Mouse (Mus musculus) MEL (cell line): ENCODE results near the gene Aspscr1. TPM values are rescaled to one million over a fixed set of nuclear protein-coding genes. Genes with fewer than 3 reads are reported as not detected.

Source experiments
- DNase-seq: peaks from one replicate; pipeline ENCODE4 v3.0.0; 2011; ENCODE audit warnings: low read depth, low spot score
- H3K27ac ChIP-seq: 2 replicates; pipeline ENCODE4 v1.5.1; 2012; ENCODE audit warnings: low read depth, mild to moderate bottlenecking, control low read depth, low read length, moderate library complexity; ENCODE audit not compliant: control insufficient read depth
- H3K27me3 ChIP-seq, 2 experiments: fragments of 150-350 bp in 1 of 2; sonication (generic) in 1 of 2; 2 replicates each; pipeline ENCODE4 v1.6.1; 2012; ENCODE audit warnings: low read length in 2 of 2, mild to moderate bottlenecking in 2 of 2, improper control_type of control experiment in 1 of 2, moderate library complexity in 1 of 2; ENCODE audit not compliant: insufficient read depth in 2 of 2, control insufficient read depth in 1 of 2
- H3K36me3 ChIP-seq, 2 experiments: 2 replicates each; pipeline ENCODE4 v1.6.1; 2012 to 2014; ENCODE audit warnings: low read length in 2 of 2, improper control_type of control experiment in 1 of 2, inconsistent platforms in 1 of 2, mild to moderate bottlenecking in 1 of 2; ENCODE audit not compliant: insufficient read depth in 2 of 2, control insufficient read depth in 1 of 2
- H3K4me1 ChIP-seq, 2 experiments: fragments of 150-350 bp in 1 of 2; sonication (generic) in 1 of 2; 2 replicates each; pipeline ENCODE4 v1.6.1; 2012; ENCODE audit warnings: low read length in 2 of 2, improper control_type of control experiment in 1 of 2, mild to moderate bottlenecking in 1 of 2; ENCODE audit not compliant: insufficient read depth in 2 of 2, control insufficient read depth in 1 of 2
- H3K4me3 ChIP-seq, 2 experiments: fragments of 150-350 bp in 1 of 2; sonication (generic) in 1 of 2; 2 replicates each; pipeline ENCODE4 v1.5.1; 2012; ENCODE audit warnings: low read depth in 2 of 2, low read length in 2 of 2, mild to moderate bottlenecking in 2 of 2, moderate library complexity in 2 of 2, control low read depth in 1 of 2, improper control_type of control experiment in 1 of 2; ENCODE audit not compliant: control insufficient read depth in 1 of 2, insufficient read depth in 1 of 2
- H3K79me2 ChIP-seq: 2 replicates; pipeline ENCODE4 v1.6.1; 2012; ENCODE audit warnings: mild to moderate bottlenecking, low read length, moderate library complexity; ENCODE audit not compliant: control insufficient read depth, poor library complexity, insufficient read depth
- H3K9ac ChIP-seq: 2 replicates; pipeline ENCODE4 v1.6.1; 2012; ENCODE audit warnings: low read depth, mild to moderate bottlenecking, control low read depth, low read length, moderate library complexity; ENCODE audit not compliant: control insufficient read depth, poor library complexity, severe bottlenecking
- H3K9me3 ChIP-seq: fragments of 150-350 bp; sonication (generic); replicated peaks from 2 replicates; pipeline ENCODE4 v1.6.1; 2012; ENCODE audit warnings: mild to moderate bottlenecking, low read length, improper control_type of control experiment, moderate library complexity; ENCODE audit not compliant: insufficient read depth
- BHLHE40 ChIP-seq: IDR thresholded peaks from 2 replicates; pipeline ENCODE4 v1.6.1; 2012; ENCODE audit warnings: low read depth, mild to moderate bottlenecking, inconsistent platforms, low read length, improper control_type of control experiment, borderline replicate concordance
- E2F4 ChIP-seq: IDR thresholded peaks from 2 replicates; pipeline ENCODE4 v1.6.1; 2011; ENCODE audit warnings: low read depth, low read length, improper control_type of control experiment, borderline replicate concordance
- ELF1 ChIP-seq: IDR thresholded peaks from 2 replicates; pipeline ENCODE4 v1.6.1; 2014; ENCODE audit warnings: low read depth, mild to moderate bottlenecking, inconsistent platforms, low read length, improper control_type of control experiment, moderate library complexity
- GABPA ChIP-seq: IDR thresholded peaks from 2 replicates; pipeline ENCODE4 v1.6.1; 2012; ENCODE audit warnings: low read depth, mild to moderate bottlenecking, inconsistent platforms, low read length, improper control_type of control experiment, moderate library complexity
- GATA1 ChIP-seq: IDR thresholded peaks from 2 replicates; pipeline ENCODE4 v1.6.1; 2011; ENCODE audit warnings: low read depth, low read length, improper control_type of control experiment
- JUND ChIP-seq: IDR thresholded peaks from 2 replicates; pipeline ENCODE4 v1.6.1; 2011; ENCODE audit warnings: low read depth, mild to moderate bottlenecking, improper control_type of control experiment, low read length
- MAFK ChIP-seq: IDR thresholded peaks from 2 replicates; pipeline ENCODE4 v1.6.1; 2011; ENCODE audit warnings: low read depth, mild to moderate bottlenecking, low read length, improper control_type of control experiment, borderline replicate concordance
- MAZ ChIP-seq: IDR thresholded peaks from 2 replicates; pipeline ENCODE4 v1.6.1; 2012; ENCODE audit warnings: low read depth, mild to moderate bottlenecking, inconsistent platforms, low read length, improper control_type of control experiment
- MEF2A ChIP-seq: IDR thresholded peaks from 2 replicates; pipeline ENCODE4 v1.6.1; 2014; ENCODE audit warnings: low read depth, mild to moderate bottlenecking, inconsistent platforms, low read length, improper control_type of control experiment; ENCODE audit not compliant: poor library complexity, insufficient replicate concordance, severe bottlenecking; ENCODE audit errors: extremely low read depth
- MXI1 ChIP-seq: IDR thresholded peaks from 2 replicates; pipeline ENCODE4 v1.6.1; 2011; ENCODE audit warnings: mild to moderate bottlenecking, low read depth, low read length, improper control_type of control experiment
- MYB ChIP-seq: IDR thresholded peaks from 2 replicates; pipeline ENCODE4 v1.6.1; 2011; ENCODE audit warnings: mild to moderate bottlenecking, low read depth, low read length, improper control_type of control experiment
- MYC ChIP-seq: IDR thresholded peaks from 2 replicates; pipeline ENCODE4 v1.6.1; 2011; ENCODE audit warnings: low read depth, mild to moderate bottlenecking, low read length, improper control_type of control experiment, moderate library complexity
- NRF1 ChIP-seq: IDR thresholded peaks from 2 replicates; pipeline ENCODE4 v1.6.1; 2014; ENCODE audit warnings: low read depth, mild to moderate bottlenecking, inconsistent platforms, low read length, improper control_type of control experiment, moderate library complexity; ENCODE audit not compliant: poor library complexity, insufficient read depth, severe bottlenecking
- POLR2A ChIP-seq, 2 experiments: IDR thresholded peaks; 2 replicates each; pipeline ENCODE4 v1.6.1; 2011 to 2012; ENCODE audit warnings: low read length in 2 of 2, mild to moderate bottlenecking in 2 of 2, control low read depth in 1 of 2, improper control_type of control experiment in 1 of 2, low read depth in 1 of 2, moderate library complexity in 1 of 2; ENCODE audit not compliant: control insufficient read depth in 1 of 2, insufficient read depth in 1 of 2, poor library complexity in 1 of 2
- POLR2AphosphoS2 ChIP-seq: IDR thresholded peaks from 2 replicates; pipeline ENCODE4 v1.6.1; 2011; ENCODE audit warnings: low read length, improper control_type of control experiment
- POLR2AphosphoS5 ChIP-seq: IDR thresholded peaks from 2 replicates; pipeline ENCODE4 v1.6.1; 2012; ENCODE audit warnings: low read depth, borderline replicate concordance, mild to moderate bottlenecking, inconsistent platforms, low read length, moderate library complexity, mixed read lengths
- RAD21 ChIP-seq: IDR thresholded peaks from 2 replicates; pipeline ENCODE4 v1.6.1; 2011; ENCODE audit warnings: mild to moderate bottlenecking, low read depth, low read length, improper control_type of control experiment
- SIN3A ChIP-seq: IDR thresholded peaks from 2 replicates; pipeline ENCODE4 v1.6.1; 2012; ENCODE audit warnings: low read length, improper control_type of control experiment, inconsistent platforms
- TCF12 ChIP-seq: IDR thresholded peaks from 2 replicates; pipeline ENCODE4 v1.6.1; 2014; ENCODE audit warnings: low read depth, mild to moderate bottlenecking, inconsistent platforms, low read length, improper control_type of control experiment, moderate library complexity
- UBTF ChIP-seq: IDR thresholded peaks from 2 replicates; pipeline ENCODE4 v1.6.1; 2012; ENCODE audit warnings: low read depth, mild to moderate bottlenecking, inconsistent platforms, low read length, improper control_type of control experiment, moderate library complexity, borderline replicate concordance; ENCODE audit not compliant: insufficient read depth
- USF1 ChIP-seq: IDR thresholded peaks from 2 replicates; pipeline ENCODE4 v1.6.1; 2014; ENCODE audit warnings: low read depth, mild to moderate bottlenecking, inconsistent platforms, low read length, improper control_type of control experiment, moderate library complexity
- ZC3H11A ChIP-seq: IDR thresholded peaks from 2 replicates; pipeline ENCODE4 v1.6.1; 2012; ENCODE audit warnings: low read depth, mild to moderate bottlenecking, inconsistent platforms, low read length, improper control_type of control experiment
- ZNF384 ChIP-seq: IDR thresholded peaks from 2 replicates; pipeline ENCODE4 v1.6.1; 2012; ENCODE audit warnings: low read depth, mild to moderate bottlenecking, inconsistent platforms, low read length, improper control_type of control experiment
- polyA plus RNA-seq, 2 experiments: library from polyadenylated mRNA; stranded (reverse) in 1 of 2; unstranded in 1 of 2; fragments of >175 nt in 1 of 2; fragments of >200 nt in 1 of 2; gene quantifications; 2 replicates each; pipeline versions ENCODE4 v1.2.1 to v1.2.4; 2012; ENCODE audit warnings: low replicate concordance in 2 of 2, low read depth in 1 of 2; ENCODE audit not compliant: insufficient read length in 2 of 2, insufficient read depth in 1 of 2, missing spikeins in 1 of 2
- total RNA-seq: library from RNA; depleted of rRNA; stranded (reverse); fragments of 300-350 nt; gene quantifications from 2 replicates; pipeline ENCODE4 v1.2.3, GENCODE M21; 2012

Gene Aspscr1
- total and polyA plus RNA-seq, 3 experiments = 36.2 to 72.5 TPM; not detected in 1

DNA sequence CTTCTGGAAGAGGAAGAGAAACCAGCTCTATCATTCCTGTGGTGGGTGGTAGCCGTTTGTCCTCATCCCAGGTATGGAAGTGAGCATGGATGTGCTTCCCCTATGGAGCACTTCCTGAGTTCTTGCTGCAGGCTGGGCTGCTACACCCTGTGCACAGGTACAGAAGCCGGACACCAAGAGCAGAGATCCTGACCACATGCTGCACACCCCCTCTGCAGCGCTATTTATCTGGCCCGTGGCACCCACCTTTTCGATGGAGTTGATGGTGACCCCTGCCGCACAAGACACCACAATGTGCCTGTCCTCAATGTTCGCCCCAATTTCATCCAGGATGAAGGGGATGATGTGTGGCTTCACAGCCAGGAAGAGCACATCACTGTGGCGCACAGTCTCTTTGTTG is 30.9 kb upstream of the Aspscr1 start:
- peaks cover 7 to 15% of the 10 kb centered on the region in 2 experiments for H3K4me1 ChIP-seq
- no peak for TF ChIP-seq GATA1
- TF ChIP-seq ZC3H11A = no peak
- TF ChIP-seq MAFK = no peak
- no peak for TF ChIP-seq BHLHE40
- TF ChIP-seq E2F4 = no peak
- no peak for TF ChIP-seq POLR2A (IDR thresholded peaks at IDR 0.05; ENCODE audit: control insufficient read depth in 1 of 2, insufficient read depth in 1 of 2, low read depth in 1 of 2, low read length in 2 of 2, poor library complexity in 1 of 2)
- TF ChIP-seq RAD21 = no peak
- no peak for TF ChIP-seq TCF12
- TF ChIP-seq ZNF384 = no peak
- H3K9ac ChIP-seq = no peak overlapping the region
- no peaks in the 10 kb centered on the region for H3K9me3 ChIP-seq
- no peak overlapping the region for H3K27ac ChIP-seq
- peaks cover 0 to 8% of the 10 kb centered on the region in 2 experiments; a peak in 2 of 4 replicates for H3K36me3 ChIP-seq
- H3K27me3 ChIP-seq = no peaks in the 10 kb centered on the region
- no peak overlapping the region for H3K4me3 ChIP-seq
- DNase-seq = no peak
- no peaks in the 10 kb centered on the region for H3K79me2 ChIP-seq

DNA sequence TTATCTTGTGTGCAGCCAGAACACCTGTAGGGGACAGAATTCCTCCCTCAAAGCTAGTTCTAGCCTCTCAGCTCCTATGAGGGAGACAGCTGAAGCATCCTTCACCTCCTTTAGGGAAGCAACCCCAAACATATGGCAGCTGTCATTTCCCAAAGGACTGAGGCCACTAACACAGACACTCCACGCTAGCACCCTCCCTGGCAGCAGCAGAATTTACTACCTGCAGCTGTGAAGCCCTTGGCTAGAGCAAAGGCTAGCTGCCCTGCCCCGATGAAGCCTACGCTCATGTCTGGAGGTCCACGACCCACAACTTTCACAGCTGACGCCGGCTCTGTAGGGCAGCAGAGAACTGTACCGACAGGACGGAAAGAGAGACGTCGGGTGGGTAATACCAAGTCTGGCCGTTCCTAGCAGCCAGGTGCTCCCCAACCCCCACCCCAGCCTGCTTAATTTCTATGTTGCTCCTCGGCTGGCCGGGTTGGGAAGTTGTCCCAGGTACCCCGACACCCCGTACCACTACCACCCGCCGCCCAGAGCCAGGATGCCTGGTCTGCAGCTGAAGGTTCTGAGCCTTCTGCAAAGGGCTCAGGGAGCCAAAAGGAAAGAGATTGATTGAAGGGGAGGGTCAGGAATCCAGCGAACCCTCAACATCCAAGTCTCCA is 29.7 kb upstream of the Aspscr1 start:
- H3K4me3 ChIP-seq = peak overlapping the region; percentile 54 to 58
- peaks cover 7 to 15% of the 10 kb centered on the region in 2 experiments for H3K4me1 ChIP-seq
- no peaks in the 10 kb centered on the region for H3K9me3 ChIP-seq
- DNase-seq = no peak
- H3K27me3 ChIP-seq = no peaks in the 10 kb centered on the region
- TF ChIP-seq POLR2AphosphoS2 = no peak
- TF ChIP-seq POLR2A (IDR thresholded peaks at IDR 0.05; ENCODE audit: control insufficient read depth in 1 of 2, insufficient read depth in 1 of 2, low read depth in 1 of 2, low read length in 2 of 2, poor library complexity in 1 of 2) = 0 out of 4 replicates have a peak, but pooled peaks of 1 of the 2 experiments have one; percentile 4
- H3K79me2 ChIP-seq = no peaks in the 10 kb centered on the region
- peaks cover 0 to 8% of the 10 kb centered on the region in 2 experiments; a peak in 2 of 4 replicates for H3K36me3 ChIP-seq
- peak overlapping the region; percentile 74 for H3K9ac ChIP-seq
- no peak overlapping the region for H3K27ac ChIP-seq

- Histone ChIP-seq H3K9ac (peak within 1 kb of the TSS; percentile 74), H3K9me3 (no peaks in the 10 kb centered on the region), H3K4me1 (peaks cover 7 to 15% of the 10 kb centered on the region in 2 experiments), H3K4me3 (peak within 1 kb of the TSS; percentile 58 to 59), H3K27me3 (no peaks in the 10 kb centered on the region), H3K79me2 (no peaks in the 10 kb centered on the region), H3K27ac (no peak within 1 kb of the TSS), H3K36me3 (peaks cover 0 to 8% of the 10 kb centered on the region in 2 experiments; a peak in 2 of 4 replicates)
- peak; percentile 99 for DNase-seq
- TF ChIP-seq MYB = no peak
- peak; percentile 71 to 79 for TF ChIP-seq POLR2A (IDR thresholded peaks at IDR 0.05; ENCODE audit: control insufficient read depth in 1 of 2, insufficient read depth in 1 of 2, low read depth in 1 of 2, low read length in 2 of 2, poor library complexity in 1 of 2)
- no peak for TF ChIP-seq E2F4
- peak; percentile 91 for TF ChIP-seq MYC
- no peak for TF ChIP-seq UBTF
- no peak for TF ChIP-seq POLR2AphosphoS5
- TF ChIP-seq ZC3H11A = no peak
- no peak for TF ChIP-seq BHLHE40
- peak; percentile 64; the same call in 1 of the 2 replicates for TF ChIP-seq MAZ
- no peak; the same call in 1 of the 2 replicates for TF ChIP-seq MEF2A
- no peak for TF ChIP-seq NRF1
- TF ChIP-seq USF1 = peak; percentile 52; the same call in 1 of the 2 replicates
- TF ChIP-seq MXI1 = peak; percentile 96
- peak; percentile 80 for TF ChIP-seq SIN3A
- TF ChIP-seq ELF1 = no peak
- no peak for TF ChIP-seq GABPA
- TF ChIP-seq ZNF384 = no peak
- TF ChIP-seq JUND = no peak
Observed at GRCm38 (mm10) chr11:120643601-120643987, 29.2 kb upstream of the Aspscr1 start, which contains the start of gene Pycr1. Gene Pycr1, minus strand, starts transcription at chr11:120643769.
